Mouse (Mus musculus): ENCODE data around the gene Gm20715. TPM values are rescaled to one million over a fixed set of nuclear protein-coding genes. Genes with fewer than 3 reads are reported as not detected.

Gene Gm20715
- polyA plus RNA-seq (2012; rRNA removed; ENCODE audit: low replicate concordance) = 0.03 TPM in 1 of 2 replicates, not detected in the other

DNA sequence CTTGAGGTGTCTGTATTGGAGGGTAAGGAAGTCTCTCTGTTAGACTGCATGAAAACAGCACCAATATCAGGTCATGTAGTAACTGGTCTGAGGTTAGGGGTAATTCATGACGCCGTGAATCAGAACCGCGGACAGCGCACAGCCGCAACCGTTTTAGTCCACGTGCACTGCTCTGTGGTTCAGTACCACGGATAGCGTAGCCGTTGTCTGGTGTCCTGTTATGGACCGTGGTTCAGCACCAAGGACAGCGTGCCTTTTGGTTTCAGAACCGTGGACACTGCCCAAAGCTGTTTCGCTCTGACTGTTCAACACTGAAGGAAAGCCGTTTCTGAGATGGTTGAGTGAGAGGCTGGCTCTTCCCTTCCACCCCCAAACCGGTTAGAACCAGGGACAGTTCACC, at the start of gene Gm20715:
Gm20715 (plus strand) TSS at position 235 of the 400 bp plus-strand sequence.

DNA sequence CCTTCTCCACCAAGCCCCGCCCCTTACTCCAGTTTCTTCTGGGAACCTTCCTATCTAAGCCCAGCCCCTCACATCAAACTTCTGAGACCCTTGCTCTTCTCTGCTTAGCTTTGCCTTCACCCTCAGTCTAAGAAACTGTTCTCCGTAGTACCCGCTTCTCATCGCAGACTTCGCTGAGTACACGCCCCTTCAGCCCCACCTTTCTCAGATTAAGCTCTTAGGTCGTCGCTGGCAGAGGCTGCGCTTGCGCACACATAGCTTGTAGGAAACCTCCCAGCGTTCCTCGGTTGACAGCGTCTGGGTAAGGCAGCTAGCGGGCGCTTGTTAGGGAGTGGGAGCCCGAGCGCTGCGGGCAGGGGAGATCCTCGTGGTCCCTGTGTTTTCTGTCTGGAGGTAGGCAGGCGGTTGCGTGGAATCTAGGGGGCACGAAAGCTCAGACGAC, 47.0 kb upstream of the Gm20715 start, which contains the start of gene Zfp78:
Zfp78 (plus strand) TSS at position 234 of the 442 bp plus-strand sequence.

DNA sequence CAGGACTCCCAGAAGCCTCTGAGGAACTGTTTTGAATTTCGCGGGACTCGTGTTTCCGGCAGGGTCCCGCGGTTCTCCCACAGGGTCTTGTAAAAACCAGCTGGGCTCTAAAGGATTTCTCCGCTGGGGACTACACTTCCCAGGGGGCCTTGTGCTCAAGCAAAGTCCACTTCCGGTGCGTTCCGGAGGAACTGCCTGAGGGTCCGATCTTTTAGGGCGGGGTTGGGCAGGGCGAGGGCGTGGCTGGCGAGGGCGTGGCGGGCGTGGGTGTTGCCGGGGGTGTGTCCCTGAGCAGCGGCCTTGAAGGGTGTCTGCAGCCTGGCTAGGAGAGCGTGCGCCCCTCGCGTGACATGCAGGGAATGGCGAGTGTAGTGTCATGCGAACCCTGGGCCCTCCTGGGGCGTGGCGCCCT, 27.0 kb upstream of the Gm20715 start, which contains the start of gene Zfp28:
Zfp28 (plus strand) TSS at position 252 of the 412 bp plus-strand sequence.

DNA sequence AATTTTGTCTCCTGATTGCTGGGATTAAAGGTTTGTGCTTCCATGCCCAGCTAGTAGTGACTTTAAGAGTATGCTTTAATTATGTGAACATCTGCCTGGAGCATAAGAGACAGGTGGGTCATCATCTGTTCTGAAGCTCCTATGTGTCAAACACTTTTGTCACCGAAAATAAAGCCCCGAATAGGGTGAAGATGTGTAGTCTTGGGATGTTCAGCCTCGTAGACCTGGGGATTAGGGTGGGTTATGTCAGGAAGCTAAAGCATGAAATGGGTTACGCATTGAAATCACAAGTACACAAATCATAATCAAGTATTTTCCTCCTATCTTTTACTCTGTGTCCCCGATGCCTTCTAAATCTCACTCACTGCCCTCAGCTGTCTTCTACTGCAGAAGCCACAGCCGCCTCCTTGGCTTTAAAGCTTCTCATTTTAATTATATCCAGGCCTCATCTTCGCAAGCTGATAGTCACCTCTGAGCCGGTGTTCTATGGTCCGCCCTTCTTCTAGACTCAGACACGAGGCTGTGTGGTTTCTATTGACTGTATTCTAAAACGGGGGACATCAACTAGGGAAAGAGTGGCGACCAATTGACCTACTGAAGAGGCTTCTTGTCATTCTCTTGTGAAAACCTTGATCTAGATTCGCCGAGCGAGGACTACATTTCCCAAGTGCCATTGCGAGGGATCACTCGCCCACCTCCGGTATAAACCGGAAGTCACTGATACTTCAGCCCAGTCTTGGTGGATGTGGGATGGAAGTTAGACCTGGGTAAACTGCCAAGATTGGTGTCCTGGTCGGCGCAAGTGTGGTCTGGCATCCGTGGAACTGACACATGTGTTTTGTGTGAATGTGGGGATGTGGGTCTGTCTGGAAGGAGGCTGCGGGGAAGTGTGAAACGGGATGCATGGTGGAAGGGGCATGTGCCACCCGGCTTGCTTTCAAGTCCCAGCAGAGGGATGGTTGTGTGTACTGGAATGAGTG, 11.8 kb upstream of the Gm20715 start, which contains the start of gene Smim17:
Smim17 (plus strand) TSS at position 720 of the 980 bp plus-strand sequence.

DNA sequence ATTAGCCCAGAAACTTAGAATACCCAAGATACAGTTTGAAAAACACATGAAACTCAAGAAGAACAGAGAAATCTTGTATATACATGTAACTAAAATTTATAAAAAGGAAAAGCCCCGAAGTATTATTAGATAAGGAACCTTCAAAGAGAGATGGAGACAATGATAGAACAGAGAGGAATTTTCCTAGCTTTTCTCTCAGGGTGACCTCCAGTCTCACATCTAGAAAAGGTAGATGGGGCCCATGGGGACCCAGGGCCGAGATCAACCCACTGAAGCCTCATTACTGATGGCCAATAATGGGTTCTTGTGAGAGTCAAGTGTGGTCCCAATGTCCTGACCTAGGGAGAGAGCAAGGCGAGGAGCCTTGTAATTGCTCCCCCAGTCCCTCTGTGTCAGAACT, 28.3 kb downstream of the Gm20715 start, which contains the start of gene Olfr1344:
Olfr1344 (plus strand) TSS at position 301 of the 400 bp plus-strand sequence.

DNA sequence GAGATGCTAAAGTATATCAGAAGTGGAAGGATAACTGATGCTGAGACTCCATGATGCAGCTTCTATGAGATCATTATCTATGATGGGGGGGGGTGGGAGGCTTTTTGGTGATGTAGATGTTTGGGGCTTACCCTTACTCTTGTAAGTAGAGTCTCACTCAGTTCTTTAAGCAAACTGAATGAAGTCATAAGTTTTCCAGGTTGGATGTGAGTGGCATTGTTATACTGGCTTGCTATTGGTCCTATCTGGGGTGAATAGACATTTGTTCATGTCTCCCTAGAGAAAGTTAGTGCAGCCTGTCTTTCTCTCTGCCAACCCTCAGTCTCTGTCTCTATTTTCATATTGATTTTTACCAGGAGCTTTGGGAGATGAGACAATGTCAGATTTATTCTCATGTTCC, 45.8 kb downstream of the Gm20715 start, which contains the start of gene Olfr1336:
Olfr1336 (plus strand) TSS at position 301 of the 400 bp plus-strand sequence.

DNA sequence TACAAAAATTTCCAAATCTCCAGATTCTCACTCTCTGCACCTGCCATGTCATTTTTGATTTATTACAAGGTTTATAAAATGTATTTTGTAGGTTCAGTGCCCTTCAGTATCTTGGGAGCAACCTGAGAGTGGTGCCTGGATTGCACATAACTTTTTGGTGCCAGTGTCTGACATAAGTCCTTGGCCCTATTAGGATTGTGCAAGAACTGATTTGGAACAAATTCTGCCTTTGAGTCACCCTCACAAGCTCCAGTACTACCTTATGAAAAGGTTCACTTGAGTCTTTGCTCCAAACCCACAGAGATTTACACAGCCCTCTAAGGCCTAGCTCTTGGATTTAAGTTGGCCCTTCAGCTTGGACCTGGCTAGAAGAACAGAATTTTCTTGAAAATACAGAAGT, 56.9 kb downstream of the Gm20715 start, which contains the start of gene Olfr1346:
Olfr1346 (plus strand) TSS at position 151 of the 400 bp plus-strand sequence.

DNA sequence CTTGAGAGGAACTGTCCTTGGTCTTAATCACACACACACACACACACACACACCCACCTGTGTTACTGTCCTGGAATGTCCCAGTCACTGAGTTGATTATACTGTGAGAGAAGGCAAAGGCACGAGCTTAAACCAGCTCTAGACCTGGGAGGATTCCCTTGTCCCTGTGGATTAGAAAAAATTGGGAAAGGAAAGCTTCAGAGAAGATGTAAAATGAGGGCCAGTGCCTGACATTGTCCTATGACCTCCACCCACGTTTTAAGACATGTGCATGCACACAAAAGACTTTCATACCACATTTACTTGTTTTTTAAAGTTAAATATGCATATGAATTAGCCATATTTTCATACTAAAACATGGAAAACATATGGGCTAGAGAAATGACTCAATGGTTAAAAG, 76.8 kb downstream of the Gm20715 start, which contains the start of gene Olfr5:
Olfr5 (minus strand) TSS at position 101 of the 400 bp plus-strand sequence.

Other genes with a start within 250 kb of the Gm20715 start
- gene Zfp444, start 238.1 kb upstream of the Gm20715 start, polyA plus RNA-seq (2012; rRNA removed; ENCODE audit: low replicate concordance) = 20.8 and 44.5 TPM in 2 replicates
- gene Galp, start 213.2 kb upstream of the Gm20715 start, polyA plus RNA-seq (2012; rRNA removed; ENCODE audit: low replicate concordance) = not detected in 2 replicates
- gene Zscan5b, start 188.0 kb upstream of the Gm20715 start, polyA plus RNA-seq (2012; rRNA removed; ENCODE audit: low replicate concordance) = not detected in 2 replicates
- not detected in 2 replicates for gene Epp13, start 157.6 kb upstream of the Gm20715 start, polyA plus RNA-seq (2012; rRNA removed; ENCODE audit: low replicate concordance)
- 0.70 and 1.7 TPM in 2 replicates for gene Zfp667, start 123.7 kb upstream of the Gm20715 start, polyA plus RNA-seq (2012; rRNA removed; ENCODE audit: low replicate concordance)
- gene Zfp583, start 79.0 kb upstream of the Gm20715 start, polyA plus RNA-seq (2012; rRNA removed; ENCODE audit: low replicate concordance) = 0.47 and 0.98 TPM in 2 replicates
- gene Gm3854, start 66.5 kb upstream of the Gm20715 start, polyA plus RNA-seq (2012; rRNA removed; ENCODE audit: low replicate concordance) = 0.10 TPM in 1 of 2 replicates, not detected in the other
- 0.35 and 1.9 TPM in 2 replicates for gene Zfp78, start 47.0 kb upstream of the Gm20715 start, polyA plus RNA-seq (2012; rRNA removed; ENCODE audit: low replicate concordance)
- gene Zfp28, start 27.0 kb upstream of the Gm20715 start, polyA plus RNA-seq (2012; rRNA removed; ENCODE audit: low replicate concordance) = 2.7 and 4.7 TPM in 2 replicates
- gene Smim17, start 11.6 kb upstream of the Gm20715 start, polyA plus RNA-seq (2012; rRNA removed; ENCODE audit: low replicate concordance) = not detected in 2 replicates
- gene Olfr1344, start 28.4 kb downstream of the Gm20715 start, polyA plus RNA-seq (2012; rRNA removed; ENCODE audit: low replicate concordance) = 0.67 TPM in 1 of 2 replicates, not detected in the other
- gene Olfr1336, start 45.9 kb downstream of the Gm20715 start, polyA plus RNA-seq (2012; rRNA removed; ENCODE audit: low replicate concordance) = not detected in 2 replicates
- gene Olfr1346, start 56.8 kb downstream of the Gm20715 start, polyA plus RNA-seq (2012; rRNA removed; ENCODE audit: low replicate concordance) = not detected in 2 replicates
- not detected in 2 replicates for gene Olfr5, start 76.7 kb downstream of the Gm20715 start, polyA plus RNA-seq (2012; rRNA removed; ENCODE audit: low replicate concordance)
- gene Olfr1347, start 89.5 kb downstream of the Gm20715 start, polyA plus RNA-seq (2012; rRNA removed; ENCODE audit: low replicate concordance) = not detected in 2 replicates
- not detected in 2 replicates for gene Olfr1348, start 98.5 kb downstream of the Gm20715 start, polyA plus RNA-seq (2012; rRNA removed; ENCODE audit: low replicate concordance)
- gene Olfr1349, start 112.7 kb downstream of the Gm20715 start, polyA plus RNA-seq (2012; rRNA removed; ENCODE audit: low replicate concordance) = not detected in 2 replicates
- not detected in 2 replicates for gene Olfr1350, start 154.6 kb downstream of the Gm20715 start, polyA plus RNA-seq (2012; rRNA removed; ENCODE audit: low replicate concordance)

Measured in mammary gland, adult 2 months (tissue).